Mouse (Mus musculus) bone marrow macrophage, adult 2 months (primary cell): ENCODE data around the gene Tm7sf2.

ENCODE experiments used
- CTCF ChIP-seq: IDR thresholded peaks from 2 replicates; pipeline ENCODE4 v1.5.1; 2012; ENCODE audit warnings: low read depth, mild to moderate bottlenecking, low read length, moderate library complexity
- POLR2A ChIP-seq: IDR thresholded peaks from 2 replicates; pipeline ENCODE4 v1.6.1; 2012; ENCODE audit warnings: mild to moderate bottlenecking, low read depth, low read length, borderline replicate concordance

DNA sequence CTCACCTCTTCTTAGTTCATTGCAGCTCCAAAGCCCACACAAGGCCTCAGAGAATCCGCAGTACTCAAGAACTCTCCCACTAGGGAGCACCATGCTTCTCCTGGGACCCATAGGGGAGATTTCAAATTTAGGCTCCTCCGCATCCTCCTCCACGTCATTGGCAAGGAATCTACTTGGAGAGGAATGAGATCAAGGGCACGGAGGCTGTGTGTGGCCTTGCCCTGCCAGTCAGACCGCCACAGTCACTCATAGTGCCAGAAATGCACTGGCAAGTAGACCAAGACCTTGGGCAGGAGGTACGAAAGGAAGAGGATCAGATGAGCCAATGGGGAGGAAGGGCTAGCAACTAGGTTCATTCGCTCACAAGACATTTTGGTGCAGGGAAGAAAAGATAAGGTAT, 44.2 kb downstream of the Tm7sf2 start:
- TF ChIP-seq POLR2A: no peak
- TF ChIP-seq CTCF: no peak
